Mouse (Mus musculus) bone marrow, adult 2 months (tissue): ENCODE results near the gene Kat7.

Source experiments
- CTCF ChIP-seq: fragments of 200-500 bp; IDR thresholded peaks from 2 replicates; pipeline ENCODE4 v1.5.1; 2011; ENCODE audit warnings: low read length, control low read depth; ENCODE audit not compliant: control insufficient read depth, insufficient read depth
- POLR2A ChIP-seq: fragments of 200-500 bp; IDR thresholded peaks from 2 replicates; pipeline ENCODE4 v1.6.1; 2011; ENCODE audit warnings: low read depth, mild to moderate bottlenecking, control low read depth, low read length, borderline replicate concordance; ENCODE audit not compliant: control insufficient read depth

GRCm38 (mm10) chr11:95337129-95337813 is 27.2 kb upstream of the Kat7 start:
- no peak for TF ChIP-seq CTCF
- TF ChIP-seq POLR2A, result peak; percentile 49; the same call in 1 of the 2 replicates
